Mouse (Mus musculus) heart, postnatal 14 days (tissue): ENCODE measurements around the gene Pomt2. TPM values are rescaled to one million over a fixed set of nuclear protein-coding genes. Genes with fewer than 3 reads are reported as not detected.
"Not testable (repeated sequence)": the region's sequence is repeated elsewhere in the genome, so short reads cannot be mapped to it uniquely, and the experiment has no call there.

Experiments
- DNase-seq, 2 experiments: peaks; one replicate each; pipeline ENCODE4 v3.0.0; 2021 to 2022
- intact Hi-C: fragments of 180-260 bp; cut with DNase I; formaldehyde crosslinking; loops from one replicate; pipeline ENCODE4 v1.15.1; 2025
- long read RNA-seq, 2 experiments: library from polyadenylated mRNA; stranded (forward); transcript quantifications; one replicate each; pipeline ENCODE4 v2.0.0; 2021
- total RNA-seq, 2 experiments: library from RNA; stranded (reverse); gene quantifications; 2 replicates each; pipeline ENCODE4 v1.2.3; 2021

Gene Pomt2
- total RNA-seq, result 10 to 100 TPM; 11.5 to 11.9 TPM
- long read RNA-seq, experiment 1, full-length matches to known transcripts, result 24 of 27 reads
- long read RNA-seq, experiment 1, partial matches to known transcripts, result 0 of 27 reads
- long read RNA-seq, experiment 1, other reads (novel, unspliced or antisense), result 3 of 27 reads
- long read RNA-seq, experiment 2, full-length matches to known transcripts, result 11 of 13 reads
- long read RNA-seq, experiment 2, partial matches to known transcripts, result 0 of 13 reads
- long read RNA-seq, experiment 2, other reads (novel, unspliced or antisense), result 2 of 13 reads

DNA sequence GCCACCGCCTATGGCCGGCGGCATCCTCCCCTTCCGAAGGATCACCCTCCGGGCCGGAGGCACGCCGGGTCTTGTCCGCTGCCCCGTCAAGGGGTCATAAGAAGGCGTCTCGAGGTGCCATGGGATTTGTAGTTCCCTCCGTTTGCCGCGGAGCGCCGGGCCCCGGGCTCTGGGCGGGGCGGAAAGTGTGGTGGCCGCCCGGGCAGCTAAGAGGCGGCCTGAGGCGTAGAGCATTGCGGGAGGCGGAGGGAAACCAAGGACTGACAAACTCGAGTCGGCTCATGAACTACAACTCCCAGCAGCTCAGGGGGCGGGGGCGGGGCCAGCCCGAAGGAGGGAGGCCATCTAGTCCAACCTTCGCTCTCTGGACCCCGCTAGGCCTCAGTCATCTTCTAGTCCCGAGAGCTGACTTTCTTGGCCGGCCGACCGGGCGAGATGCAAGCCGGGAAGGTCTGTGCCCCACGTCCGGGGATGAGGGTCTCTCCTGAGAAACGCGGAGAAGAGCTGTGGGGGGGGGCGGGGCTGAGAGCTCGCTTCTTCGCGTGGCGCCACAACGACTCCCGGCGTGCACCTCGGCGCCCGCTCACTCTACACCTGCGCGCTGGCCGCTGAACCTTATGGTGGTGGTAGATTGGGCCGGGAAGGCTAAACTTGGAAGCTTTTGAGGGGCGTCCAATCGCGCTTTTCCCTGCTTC is at the start of gene Pomt2:
TSS of gene Pomt2 (minus strand) at position 574 of the 695 bp plus-strand sequence.
- intact Hi-C loops, result loop anchor here (5.0 kb wide), 2 partner anchors 50 to 120 kb away; partner anchors contain the start of genes Ahsa1, Samd15 and Vipas39
- DNase-seq, result peak; percentile 93 to 94

DNA sequence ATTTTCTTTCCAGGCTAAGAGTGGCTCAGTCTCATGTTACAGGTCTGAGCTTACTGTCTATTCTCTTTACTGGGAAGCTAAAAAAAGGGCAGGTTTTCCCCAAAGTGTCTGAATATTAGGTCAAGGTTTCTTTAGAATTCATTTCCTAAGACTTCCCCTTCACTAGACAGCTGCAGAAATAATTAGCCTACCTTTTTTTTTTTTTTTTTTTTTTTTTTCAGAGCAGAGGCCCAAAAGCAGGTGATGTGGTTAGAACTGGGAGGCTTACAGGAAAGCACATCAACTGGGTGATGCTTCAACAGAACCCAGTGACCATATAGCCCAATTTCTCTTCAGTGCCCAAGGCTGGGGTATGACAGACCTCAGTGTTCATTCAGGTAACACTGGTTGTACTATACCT is 48.5 kb upstream of the Pomt2 start:
- intact Hi-C loops, result loop anchor here (5.0 kb wide), 1 partner anchor 49 kb away; the partner anchor contains the start of genes Gstz1 and Pomt2
- no peak for DNase-seq

DNA sequence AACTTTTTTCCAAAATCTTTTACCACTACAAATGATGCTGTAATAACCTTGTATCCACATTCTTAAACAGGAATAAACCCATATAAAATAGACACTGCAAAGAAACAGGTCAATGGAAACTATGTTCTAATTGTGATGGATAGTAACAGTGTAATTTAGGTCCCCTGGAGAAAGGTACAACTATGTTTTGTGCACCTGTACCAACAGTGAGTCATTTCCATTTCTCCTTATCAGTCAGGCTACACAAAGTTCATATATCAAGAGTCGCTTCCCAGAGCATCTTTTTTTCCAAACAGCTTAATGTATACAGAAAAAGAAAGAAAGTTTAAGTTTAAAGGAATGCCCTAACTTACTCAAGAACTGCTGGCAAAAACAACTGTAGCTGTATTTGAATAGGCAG is 47.3 kb upstream of the Pomt2 start:
- no peak for DNase-seq
- intact Hi-C loops, result loop anchor here (5.0 kb wide), 1 partner anchor 48 kb away; the partner anchor contains the start of genes Gstz1 and Pomt2

DNA sequence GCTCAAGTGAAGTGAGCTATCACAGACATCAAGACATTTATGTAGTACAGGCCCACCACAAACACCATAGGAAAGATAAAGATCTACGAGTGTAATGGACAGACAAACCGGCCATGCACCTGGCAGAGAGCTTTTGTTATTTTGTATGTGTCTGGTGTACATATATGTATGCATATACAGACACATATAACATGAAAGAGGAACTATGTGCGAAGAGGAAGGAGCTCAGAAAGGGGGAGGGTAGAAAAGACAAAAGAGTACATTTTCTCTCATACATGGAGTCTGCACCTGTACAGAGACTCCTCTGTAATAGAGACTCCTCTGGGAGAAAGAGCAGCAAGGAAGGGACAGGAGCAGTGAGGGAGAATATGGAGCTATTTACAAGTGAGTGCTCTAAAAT is 45.2 kb upstream of the Pomt2 start:
- DNase-seq, result no peak
- intact Hi-C loops, result no loop called here

DNA sequence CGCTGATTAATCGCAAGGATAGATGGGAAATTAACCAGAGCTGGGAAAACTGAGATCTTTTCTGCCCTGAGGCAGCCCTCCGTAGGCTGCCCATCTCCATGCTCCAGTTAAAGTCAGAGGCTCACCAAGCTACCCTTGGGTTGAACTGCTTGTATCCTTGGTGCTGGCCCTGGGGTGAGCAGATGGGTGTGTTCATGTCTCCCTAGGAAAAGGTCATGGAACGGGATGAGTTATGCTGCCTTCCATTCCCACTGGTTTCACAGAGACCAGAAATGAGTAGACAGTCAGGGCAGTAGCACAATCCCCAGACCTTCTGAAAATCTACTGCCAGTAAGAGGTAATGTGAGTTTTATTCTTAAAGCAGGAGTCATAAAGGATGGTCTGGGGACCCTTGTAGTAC is 29.9 kb upstream of the Pomt2 start:
- intact Hi-C loops, result no loop called here
- DNase-seq, result no peak

DNA sequence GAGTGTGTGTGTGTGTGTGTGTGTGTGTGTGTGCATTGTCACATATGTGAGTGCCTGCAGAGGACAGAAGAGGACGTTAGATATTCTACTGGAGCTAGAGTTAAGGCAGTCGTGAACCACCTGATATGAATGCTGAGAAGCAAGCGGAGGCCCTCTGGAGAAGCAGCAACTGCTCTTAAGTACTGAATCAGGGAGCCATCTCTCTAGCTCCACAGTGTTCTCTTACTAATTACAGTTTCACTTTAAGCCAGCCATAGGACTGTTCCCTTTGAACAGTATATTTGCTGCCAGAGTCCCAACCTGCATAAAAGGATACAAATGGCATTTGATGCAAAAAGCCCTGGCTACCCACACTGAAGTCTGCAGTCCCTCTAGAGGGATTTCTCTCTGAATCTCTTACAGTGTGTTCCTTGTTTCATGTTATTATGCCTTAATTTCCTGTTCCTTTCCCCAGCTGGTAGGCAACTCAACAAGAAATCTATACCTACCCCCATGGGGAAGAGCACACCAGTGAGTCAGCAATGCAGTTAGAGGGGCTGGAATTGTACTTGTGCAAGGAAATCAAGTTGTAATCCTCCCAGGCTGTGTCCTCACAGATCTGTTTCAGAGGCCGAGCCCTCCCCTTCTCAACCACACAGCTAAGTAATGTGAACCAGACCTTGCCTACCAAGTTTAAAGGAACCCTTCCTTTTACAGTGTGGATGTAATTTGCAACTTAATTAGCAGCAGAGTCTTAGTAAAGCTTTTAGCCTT is 27.6 kb upstream of the Pomt2 start:
- intact Hi-C loops, result no loop called here

DNA sequence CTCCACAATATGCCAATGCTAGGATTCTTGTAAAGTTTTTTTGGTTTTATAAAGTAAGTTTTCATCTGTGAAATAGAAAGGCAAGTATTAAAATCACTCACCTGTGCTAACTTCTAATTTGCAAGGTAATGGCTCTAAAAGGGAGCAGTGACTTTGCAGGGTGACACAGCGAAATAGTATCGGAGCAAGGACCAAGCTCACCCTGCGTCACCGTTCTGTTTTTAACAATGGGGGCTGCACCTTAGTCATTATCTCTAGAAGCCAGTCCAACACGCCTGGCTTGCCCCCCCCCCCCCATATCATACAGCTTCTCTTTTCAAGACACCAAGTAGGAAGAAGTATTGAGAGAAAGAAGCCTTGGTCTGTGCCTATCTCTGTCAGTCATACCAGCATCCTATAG is 13.0 kb upstream of the Pomt2 start:
- intact Hi-C loops, result no loop called here
- DNase-seq, result no peak

More for the DNA sequence above, 27.6 kb upstream of the Pomt2 start:
- DNase-seq, result no peak

DNA sequence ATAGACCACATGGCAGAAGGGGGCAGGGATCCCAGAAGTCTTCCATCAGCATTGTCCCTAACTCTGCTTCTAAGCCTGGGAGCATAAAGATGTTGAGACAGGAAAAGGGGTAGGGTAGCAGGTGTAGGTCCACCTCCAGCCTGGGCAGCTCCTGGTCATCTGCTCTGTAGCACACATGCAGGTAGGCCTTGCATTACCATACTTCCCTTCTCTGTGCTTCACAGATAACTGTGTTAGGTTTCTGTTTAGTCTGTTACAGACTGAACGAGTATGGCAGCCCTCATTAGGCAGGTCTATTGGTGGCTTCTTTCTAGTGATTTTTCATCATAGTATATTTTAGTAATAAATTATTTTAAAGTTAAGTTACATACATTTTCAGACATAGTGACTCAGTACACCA is 12.5 kb upstream of the Pomt2 start:
- intact Hi-C loops, result no loop called here
- no peak for DNase-seq

DNA sequence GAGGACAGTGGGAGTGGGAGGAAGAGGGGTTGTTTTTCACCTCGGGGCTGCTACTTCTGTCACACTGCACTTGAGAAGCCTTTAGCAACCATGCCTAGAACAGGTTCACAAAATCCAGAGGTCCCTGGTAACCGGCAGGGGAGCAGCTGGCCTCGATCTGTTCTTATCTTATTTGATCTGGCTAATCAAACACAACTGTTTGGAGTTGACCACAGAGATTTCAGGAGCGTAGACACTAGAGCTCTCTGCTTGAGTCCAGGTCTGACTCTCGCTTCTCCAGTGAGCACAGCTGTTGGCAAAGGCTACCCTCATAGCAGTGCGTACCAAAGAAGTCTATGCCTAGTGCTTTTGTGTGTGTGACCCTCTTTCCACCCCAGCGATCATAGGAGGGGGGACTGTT is 10.3 kb upstream of the Pomt2 start:
- intact Hi-C loops, result no loop called here
- no peak for DNase-seq

DNA sequence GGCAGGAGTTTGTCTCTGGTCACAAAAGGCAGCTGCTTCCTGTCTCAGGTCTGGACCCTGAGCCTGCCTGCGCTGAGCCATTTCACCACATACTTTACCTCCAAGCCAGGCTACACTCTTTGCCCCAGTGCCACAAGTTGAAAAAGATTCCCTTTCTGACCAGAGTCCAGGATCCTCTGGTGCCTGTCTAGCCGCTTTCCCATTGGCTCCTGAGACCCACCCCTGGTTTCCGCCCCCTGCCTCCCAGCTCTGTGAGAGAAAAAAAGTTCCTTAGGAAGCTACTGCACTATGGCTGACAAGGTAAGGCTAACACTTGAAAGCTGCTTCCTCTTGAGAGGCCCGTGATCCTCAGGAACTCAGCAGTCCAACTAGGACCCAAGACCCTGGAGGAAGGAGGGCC is 9.6 kb upstream of the Pomt2 start:
- no peak for DNase-seq
- intact Hi-C loops, result no loop called here

DNA sequence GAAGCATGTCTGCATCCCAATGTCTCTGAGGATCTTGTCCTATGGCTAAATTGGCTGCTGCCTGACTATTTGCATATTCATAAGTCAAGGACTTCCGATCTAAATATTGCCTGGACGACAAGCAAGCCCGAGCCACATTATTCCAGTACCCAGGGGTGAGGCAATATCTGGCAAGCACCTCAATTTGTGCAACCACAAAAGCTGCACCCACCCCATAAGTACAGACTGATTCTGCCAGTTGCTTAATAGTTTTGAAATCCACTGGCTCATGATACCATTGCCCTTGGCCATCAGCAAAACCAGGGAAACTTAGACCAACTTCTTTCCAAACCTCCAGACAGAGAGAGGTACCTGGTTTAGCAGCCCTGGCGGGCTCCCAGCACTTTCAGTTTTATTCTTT is 6.7 kb upstream of the Pomt2 start:
- not testable (repeated sequence) for DNase-seq

DNA sequence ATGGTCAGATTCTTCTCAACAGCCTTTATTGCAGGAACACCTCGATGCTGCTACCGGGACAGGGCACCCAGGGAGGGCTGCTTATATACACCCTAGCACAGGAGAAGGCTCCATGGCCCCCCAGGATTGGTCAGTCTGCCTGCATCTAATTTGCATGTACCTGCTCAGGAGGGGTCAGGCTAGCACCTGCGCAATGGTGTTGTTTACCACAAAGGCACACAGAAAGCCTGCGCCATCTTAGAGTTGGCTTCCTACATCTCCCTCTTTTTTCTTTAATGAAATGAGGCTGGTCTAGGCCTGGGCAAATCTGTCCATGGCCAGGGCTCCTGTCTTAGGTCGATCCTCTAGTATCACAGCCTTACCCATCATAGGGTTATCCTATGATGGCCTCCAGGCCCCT is 1.7 kb upstream of the Pomt2 start:
- intact Hi-C loops, result loop anchor here (5.0 kb wide), 2 partner anchors 48 to 118 kb away; partner anchors contain the start of genes Ahsa1, Samd15 and Vipas39
- no peak for DNase-seq

More for the DNA sequence above, 6.7 kb upstream of the Pomt2 start:
- intact Hi-C loops, result not testable (repeated sequence)

DNA sequence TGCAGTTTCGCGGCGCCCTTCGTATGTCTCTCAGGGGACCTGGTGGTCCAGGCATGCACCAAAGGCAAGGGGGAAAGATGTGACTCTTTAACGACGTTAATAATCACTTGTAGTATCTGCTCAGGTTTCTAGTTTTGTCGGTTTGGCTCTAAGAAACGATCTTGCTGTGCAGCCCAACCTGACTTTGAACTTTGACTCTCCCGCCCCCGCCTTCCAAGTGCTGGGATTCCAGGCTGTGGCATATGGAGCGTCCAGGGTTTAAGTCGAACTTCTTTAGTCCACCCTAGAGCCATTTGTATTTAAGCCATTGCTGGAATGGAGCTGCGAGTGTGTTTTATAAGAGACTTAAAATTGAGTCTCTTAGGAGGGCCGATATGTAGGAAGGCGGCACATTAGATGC is 368 bp upstream of the Pomt2 start:
- intact Hi-C loops, result loop anchor here (5.0 kb wide), 2 partner anchors 49 to 119 kb away; partner anchors contain the start of genes Ahsa1, Samd15 and Vipas39
- no peak for DNase-seq

DNA sequence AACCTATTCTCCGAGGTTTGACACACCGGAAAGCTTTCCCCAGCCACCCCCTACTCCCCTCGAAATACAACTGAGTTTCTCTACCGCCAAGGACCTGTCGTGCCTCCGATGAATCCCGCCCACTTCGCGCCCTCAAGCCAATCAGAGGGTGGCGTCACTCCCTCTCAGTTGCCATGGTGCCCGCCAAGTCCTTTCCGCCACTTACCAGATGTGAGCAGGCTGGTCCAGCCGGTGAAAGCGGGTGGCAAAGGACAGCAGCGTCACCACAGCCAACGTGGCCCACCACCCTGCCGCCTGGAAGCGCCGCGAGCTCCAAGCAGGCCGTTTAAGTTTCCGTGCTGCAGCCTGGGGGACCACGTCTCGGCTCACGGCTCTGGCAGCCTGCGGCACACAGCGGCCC is 802 bp downstream of the Pomt2 start, which contains the start of gene Gstz1:
TSS of gene Gstz1 (plus strand) at position 200 of the 400 bp plus-strand sequence.
- intact Hi-C loops, result loop anchor here (5.0 kb wide), 2 partner anchors 50 to 120 kb away; partner anchors contain the start of genes Ahsa1, Samd15 and Vipas39
- DNase-seq, result peak; percentile 82 to 88

DNA sequence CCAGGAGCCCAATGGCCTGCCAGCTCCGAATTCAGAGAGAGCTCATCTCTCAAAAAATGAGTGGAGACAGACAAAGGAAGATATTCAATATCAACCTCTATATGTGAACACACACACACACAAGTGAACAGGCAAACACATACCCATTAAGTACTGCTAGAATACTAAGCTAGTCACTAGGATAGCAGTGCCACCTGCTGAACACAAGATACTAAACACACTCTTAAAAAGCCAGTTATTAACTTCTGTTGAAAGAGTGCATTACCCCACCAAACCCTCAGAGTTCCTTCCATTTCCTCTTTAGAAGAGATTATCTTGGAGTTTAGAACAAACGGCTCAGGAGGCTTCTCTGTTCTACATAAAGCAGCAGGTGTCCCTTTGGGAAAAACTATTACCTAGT is 5.6 kb downstream of the Pomt2 start:
- intact Hi-C loops, result loop anchor here (5.0 kb wide), 1 partner anchor 375 kb away; no protein-coding TSS in a partner anchor
- no peak for DNase-seq

DNA sequence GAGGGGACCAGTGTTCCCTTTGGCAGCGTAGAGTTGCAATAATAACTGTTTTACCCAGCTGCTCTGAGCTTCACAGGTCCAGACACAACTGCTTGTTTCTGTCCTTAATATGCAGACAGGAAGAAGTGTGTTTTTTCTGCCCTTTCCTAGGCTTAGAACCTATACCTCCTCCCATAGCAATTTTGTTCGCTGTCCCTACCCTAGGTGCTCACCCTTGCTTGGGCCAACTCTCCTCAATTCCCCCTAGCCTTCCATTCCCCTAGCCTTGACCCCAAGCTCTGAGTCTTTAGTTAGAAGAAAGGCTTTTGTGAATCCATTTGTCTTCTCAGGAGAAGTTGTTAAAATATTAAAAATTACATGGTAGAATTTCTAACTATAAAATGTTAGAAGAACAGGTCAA is 9.0 kb downstream of the Pomt2 start:
- intact Hi-C loops, result no loop called here
- DNase-seq, result no peak

DNA sequence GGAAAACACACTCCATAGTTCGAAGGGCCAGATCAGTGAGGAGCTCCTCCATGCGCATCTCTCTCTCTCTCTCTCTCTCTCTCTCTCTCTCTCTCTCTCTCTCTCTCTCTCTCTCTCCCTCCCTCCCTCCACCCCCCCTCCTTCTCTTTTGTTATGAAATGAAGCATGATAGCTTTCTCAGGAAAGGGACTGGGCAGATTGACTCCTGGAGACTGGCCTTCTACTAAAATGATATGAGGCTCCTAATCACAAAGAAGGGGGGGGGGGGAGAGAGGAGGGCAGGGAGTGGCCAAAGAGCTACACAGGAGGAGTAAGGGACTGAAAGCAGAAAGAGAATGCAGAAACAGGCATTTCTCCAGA is 9.4 kb downstream of the Pomt2 start:
- no peak for DNase-seq

DNA sequence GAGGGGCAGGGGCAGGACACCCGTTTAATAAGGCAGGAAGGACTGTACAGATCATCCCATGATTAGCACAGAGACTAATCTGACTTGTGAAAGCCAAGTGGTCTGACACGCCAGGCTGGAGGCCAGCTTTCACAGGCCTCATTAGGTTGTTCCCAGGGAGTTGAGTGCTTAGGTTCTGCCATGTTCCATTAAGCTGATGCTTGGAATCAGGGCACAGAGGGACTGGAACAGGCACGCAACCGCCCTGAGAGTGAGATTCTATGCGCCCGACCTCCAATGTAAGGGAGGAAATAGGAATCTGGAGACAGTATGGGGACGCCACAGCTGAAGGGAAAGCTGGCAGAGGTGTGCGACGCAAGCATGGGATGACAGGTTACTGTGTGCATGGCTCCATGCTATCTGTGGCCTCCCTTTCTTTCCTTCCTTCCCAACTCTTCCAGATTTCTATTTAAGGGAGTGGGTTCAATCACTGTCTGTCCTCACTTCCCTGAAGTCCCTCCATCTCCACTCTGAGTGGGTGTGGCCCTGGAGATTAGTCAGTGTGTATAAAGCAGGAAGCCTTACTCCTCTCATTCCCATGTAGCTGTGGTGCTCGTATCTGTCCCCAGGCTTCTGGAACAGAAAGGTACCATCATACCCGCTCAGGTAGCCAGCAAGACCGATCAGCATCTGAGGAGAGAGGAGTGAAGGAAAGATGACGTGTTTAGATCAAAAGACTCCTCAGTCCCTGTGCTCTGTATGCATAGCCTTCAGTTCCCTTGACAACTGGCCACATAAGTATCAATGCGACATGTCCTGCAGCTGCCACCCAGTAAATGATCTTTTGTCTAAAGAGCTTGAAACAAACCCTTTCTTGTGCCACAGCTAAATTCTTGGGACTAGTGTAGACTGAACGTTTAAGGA is 10.1 kb downstream of the Pomt2 start:
- no peak for DNase-seq
- intact Hi-C loops, result no loop called here

More for the DNA sequence above, 9.4 kb downstream of the Pomt2 start:
- intact Hi-C loops, result no loop called here

DNA sequence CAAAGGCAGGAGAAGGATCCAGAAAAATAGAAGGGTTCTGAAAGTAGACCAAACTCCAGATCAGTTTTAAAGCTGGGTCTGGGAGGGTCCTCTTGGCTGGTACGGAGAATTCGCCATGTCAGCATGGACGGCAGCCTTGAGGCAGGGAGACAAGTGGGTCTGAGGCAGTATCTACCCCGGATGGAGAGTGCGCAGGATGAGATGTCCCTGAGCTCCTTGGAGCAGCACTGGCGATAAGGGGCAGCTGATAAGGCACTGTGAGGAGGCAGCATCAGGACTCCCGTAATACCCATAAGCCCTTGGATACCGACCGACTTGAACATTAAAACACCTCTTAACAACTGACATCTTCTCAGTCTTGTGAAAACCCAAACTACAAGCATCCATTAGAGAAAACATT is 15.0 kb downstream of the Pomt2 start:
- DNase-seq, result no peak
- intact Hi-C loops, result loop anchor here (5.0 kb wide), 2 partner anchors 105 to 200 kb away; partner anchors contain the start of gene Noxred1

DNA sequence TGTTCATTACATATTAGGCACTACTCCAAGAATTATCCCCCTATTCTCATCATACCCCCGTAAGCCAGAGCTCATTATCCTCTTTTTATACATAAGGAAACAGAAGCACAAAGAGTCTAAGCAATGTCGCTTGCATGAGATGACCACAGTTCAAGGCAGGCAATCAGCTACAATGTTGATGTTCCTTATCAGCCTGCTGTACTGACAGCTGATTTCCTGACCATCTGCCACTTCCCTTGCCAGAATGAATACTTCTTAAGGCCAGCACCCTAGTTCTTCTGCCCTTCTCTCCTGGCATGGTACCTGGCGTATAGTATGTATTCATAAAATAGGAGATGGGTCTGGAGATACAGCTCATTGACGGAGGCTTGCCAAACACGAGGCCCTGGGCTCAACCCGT is 15.6 kb downstream of the Pomt2 start:
- intact Hi-C loops, result loop anchor here (5.0 kb wide), 2 partner anchors 105 to 200 kb away; partner anchors contain the start of gene Noxred1
- no peak for DNase-seq
